Mouse (Mus musculus): Measurements from ENCODE around the gene Snai3. TPM values are rescaled to one million over a fixed set of nuclear protein-coding genes. Genes with fewer than 3 reads are reported as not detected.
A peak's percentile ranks its signal among the peaks of the same experiment; 100 is the strongest.

Gene Snai3
- polyA plus RNA-seq (2014; fragmentation: Nextera tagmentation; extraction: Ambion mirVana): 0.23 and 0.51 TPM in 2 replicates

DNA sequence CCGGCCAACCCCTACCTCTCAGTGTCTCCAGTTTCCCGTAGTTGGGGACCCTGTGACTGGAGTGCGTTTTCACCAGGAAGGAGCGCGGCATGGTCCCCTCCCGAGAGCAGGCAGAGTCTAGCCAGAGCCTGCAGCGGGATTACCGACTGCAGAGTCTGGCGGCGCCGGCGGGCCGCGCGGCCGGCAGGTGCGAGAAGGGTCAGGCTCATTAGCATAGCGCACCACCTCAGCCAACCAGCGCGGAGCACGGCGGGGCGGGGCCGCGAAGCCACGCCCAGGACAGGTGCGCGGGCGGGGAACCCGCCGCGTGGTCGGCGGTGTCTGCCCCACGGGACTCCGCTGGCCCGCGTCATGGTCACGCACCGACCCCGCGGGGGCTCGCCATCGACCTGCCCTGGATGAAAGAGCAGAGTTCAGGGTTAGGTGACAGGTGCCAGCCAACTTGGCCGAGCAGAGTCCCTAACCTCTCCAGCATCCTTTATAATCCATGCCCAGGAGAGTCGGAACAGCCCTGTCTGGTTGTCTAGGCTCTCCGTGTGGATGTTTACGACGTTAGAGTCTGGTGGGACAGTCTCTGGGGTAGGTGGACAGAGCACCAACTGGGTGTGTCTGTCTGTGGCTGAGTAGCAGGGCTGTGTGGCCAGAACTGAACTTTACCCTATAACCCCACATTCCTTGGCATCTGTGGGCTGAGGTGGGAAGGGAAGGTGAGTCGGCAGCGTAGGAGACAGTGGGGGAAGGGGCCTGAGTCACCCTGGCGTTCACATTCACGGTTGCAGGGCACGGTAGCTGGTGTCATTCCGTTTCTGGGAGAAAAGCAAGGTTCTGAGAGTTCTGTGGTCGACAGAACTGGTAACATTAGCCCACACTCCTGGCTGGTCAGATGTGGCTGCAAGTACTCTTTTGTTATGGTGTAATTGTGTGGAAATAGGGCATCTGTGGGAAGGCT, at the start of gene Snai3:
Gene Snai3, minus strand, starts transcription at position 210 of the 949 bp plus-strand sequence.
- Histone ChIP-seq H3K4me2 (replicated peaks; ENCODE audit: low read depth, low read length) (peak within 1 kb of the TSS; percentile 71), H3K27ac (ENCODE audit: low read depth, low read length) (no peak within 1 kb of the TSS), H3K27me3 (ENCODE audit: control insufficient read depth, insufficient read depth, low read length) (peaks cover 30% of the 10 kb centered on the region), H3K36me3 (ENCODE audit: control insufficient read depth, insufficient read depth, low read length) (no peaks in the 10 kb centered on the region; the same call in 1 of the 2 replicates), H3K9me3 (ENCODE audit: control insufficient read depth, low read length) (no peaks in the 10 kb centered on the region), H3K4me3 (ENCODE audit: low read length) (peak within 1 kb of the TSS; percentile 37), H3K9ac (ENCODE audit: low read depth, low read length) (peak within 1 kb of the TSS; percentile 42; the same call in 1 of the 2 replicates), H3K4me1 (ENCODE audit: control insufficient read depth, insufficient read depth, low read length) (peaks cover 9% of the 10 kb centered on the region; the same call in 1 of the 2 replicates)
- 3% methylated on average over 56 of the region's 56 CpGs for WGBS
- ATAC-seq (ENCODE audit: low FRiP score, low TSS enrichment): peak; percentile 87

DNA sequence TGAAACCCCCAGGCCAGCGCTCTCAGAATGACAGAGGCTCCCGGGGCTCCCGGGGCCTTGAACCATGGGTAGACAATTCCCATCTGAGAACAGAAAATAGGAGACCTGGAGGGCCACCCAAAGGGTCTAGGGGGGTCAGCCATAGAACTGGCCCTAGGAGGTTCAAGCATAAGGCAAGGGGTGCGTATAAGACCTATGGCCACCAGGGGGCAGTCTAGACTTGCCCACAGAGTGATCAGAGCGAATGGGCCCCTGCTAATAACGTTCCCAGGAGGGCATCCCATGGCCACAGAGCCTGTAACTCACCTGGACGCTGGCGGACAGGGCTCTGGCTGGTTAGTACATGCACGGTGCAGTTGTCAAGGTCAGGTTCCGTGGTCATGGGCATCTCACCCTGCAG, 40.3 kb upstream of the Snai3 start:
- Histone ChIP-seq H3K4me2 (replicated peaks; ENCODE audit: low read depth, low read length) (no peak overlapping the region), H3K9ac (ENCODE audit: low read depth, low read length) (no peak overlapping the region), H3K4me1 (ENCODE audit: control insufficient read depth, insufficient read depth, low read length) (peaks cover 6% of the 10 kb centered on the region; the same call in 1 of the 2 replicates), H3K27me3 (ENCODE audit: control insufficient read depth, insufficient read depth, low read length) (no peaks in the 10 kb centered on the region), H3K36me3 (ENCODE audit: control insufficient read depth, insufficient read depth, low read length) (peaks cover 44% of the 10 kb centered on the region), H3K27ac (ENCODE audit: low read depth, low read length) (no peak overlapping the region), H3K9me3 (ENCODE audit: control insufficient read depth, low read length) (no peaks in the 10 kb centered on the region), H3K4me3 (ENCODE audit: low read length) (no peak overlapping the region)
- WGBS: 31% methylated on average over 10 of the region's 10 CpGs
- no peak; the same call in 1 of the 2 replicates for ATAC-seq (ENCODE audit: low FRiP score, low TSS enrichment)

DNA sequence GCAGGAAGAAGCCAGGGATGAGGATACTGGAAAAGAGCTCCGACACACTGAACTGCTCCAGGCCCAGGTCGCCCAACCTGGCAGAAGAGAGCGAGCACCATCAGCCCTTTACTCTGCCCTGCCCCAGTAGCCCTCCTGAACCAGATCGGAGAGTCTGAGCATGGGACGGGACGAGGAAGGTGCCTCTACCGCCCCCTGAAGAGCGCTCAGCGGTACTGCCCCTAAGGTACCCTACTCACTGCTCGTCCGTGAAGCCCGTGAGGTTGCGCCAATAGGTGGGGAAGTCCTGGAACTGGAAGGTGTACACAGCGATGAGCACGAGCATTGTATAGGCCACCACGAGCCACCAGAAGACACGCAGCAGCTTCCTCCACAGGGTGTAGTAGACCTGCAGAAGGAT, 37.4 kb upstream of the Snai3 start:
- Histone ChIP-seq H3K4me2 (replicated peaks; ENCODE audit: low read depth, low read length) (no peak overlapping the region), H3K27ac (ENCODE audit: low read depth, low read length) (no peak overlapping the region), H3K36me3 (ENCODE audit: control insufficient read depth, insufficient read depth, low read length) (peaks cover 68% of the 10 kb centered on the region), H3K9me3 (ENCODE audit: control insufficient read depth, low read length) (no peaks in the 10 kb centered on the region), H3K27me3 (ENCODE audit: control insufficient read depth, insufficient read depth, low read length) (no peaks in the 10 kb centered on the region), H3K4me3 (ENCODE audit: low read length) (no peak overlapping the region), H3K9ac (ENCODE audit: low read depth, low read length) (no peak overlapping the region), H3K4me1 (ENCODE audit: control insufficient read depth, insufficient read depth, low read length) (no peaks in the 10 kb centered on the region)
- no peak for ATAC-seq (ENCODE audit: low FRiP score, low TSS enrichment)
- WGBS: 77% methylated on average over 17 of the region's 17 CpGs

DNA sequence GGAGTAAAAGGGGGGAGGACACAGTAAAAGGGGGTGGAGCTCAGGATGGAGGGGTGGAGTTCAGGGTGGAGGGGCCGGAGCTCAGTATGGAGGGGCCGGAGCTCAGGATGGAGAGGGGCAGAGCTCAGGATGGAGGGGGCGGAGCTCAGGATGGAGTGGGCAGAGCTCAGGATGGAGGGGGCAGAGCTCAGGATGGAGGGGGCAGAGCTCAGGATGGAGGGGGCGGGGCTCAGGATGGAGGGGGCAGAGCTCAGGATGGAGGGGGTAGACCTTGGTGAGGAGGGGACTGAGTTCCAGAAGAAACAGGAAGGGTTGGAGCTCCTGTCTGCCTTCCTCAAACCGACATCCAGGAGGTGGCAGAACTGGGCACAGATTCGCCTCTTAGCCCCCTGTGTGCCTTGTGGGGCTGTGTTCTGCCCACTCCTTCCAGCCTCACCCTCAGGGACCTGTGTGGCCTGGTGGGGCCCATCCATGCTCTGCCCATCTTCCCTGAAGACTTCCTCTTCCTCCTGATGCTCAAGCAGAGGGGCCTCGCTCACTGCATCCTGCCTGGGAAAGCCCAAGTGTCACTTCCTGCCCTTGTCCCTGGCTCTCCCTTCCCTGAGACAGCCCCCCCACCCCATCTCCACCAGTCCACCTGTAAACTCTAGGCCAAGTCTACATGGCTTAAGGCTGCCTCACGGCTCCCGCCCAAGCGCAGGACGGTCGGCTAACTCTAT, 36.6 kb upstream of the Snai3 start:
- Histone ChIP-seq H3K4me1 (ENCODE audit: control insufficient read depth, insufficient read depth, low read length) (no peaks in the 10 kb centered on the region), H3K9me3 (ENCODE audit: control insufficient read depth, low read length) (no peaks in the 10 kb centered on the region), H3K9ac (ENCODE audit: low read depth, low read length) (no peak overlapping the region), H3K27me3 (ENCODE audit: control insufficient read depth, insufficient read depth, low read length) (no peaks in the 10 kb centered on the region), H3K27ac (ENCODE audit: low read depth, low read length) (no peak overlapping the region), H3K4me2 (replicated peaks; ENCODE audit: low read depth, low read length) (no peak overlapping the region), H3K36me3 (ENCODE audit: control insufficient read depth, insufficient read depth, low read length) (peaks cover 68% of the 10 kb centered on the region), H3K4me3 (ENCODE audit: low read length) (no peak overlapping the region)
- 85% methylated on average over 11 of the region's 12 CpGs for WGBS
- no peak for ATAC-seq (ENCODE audit: low FRiP score, low TSS enrichment)

DNA sequence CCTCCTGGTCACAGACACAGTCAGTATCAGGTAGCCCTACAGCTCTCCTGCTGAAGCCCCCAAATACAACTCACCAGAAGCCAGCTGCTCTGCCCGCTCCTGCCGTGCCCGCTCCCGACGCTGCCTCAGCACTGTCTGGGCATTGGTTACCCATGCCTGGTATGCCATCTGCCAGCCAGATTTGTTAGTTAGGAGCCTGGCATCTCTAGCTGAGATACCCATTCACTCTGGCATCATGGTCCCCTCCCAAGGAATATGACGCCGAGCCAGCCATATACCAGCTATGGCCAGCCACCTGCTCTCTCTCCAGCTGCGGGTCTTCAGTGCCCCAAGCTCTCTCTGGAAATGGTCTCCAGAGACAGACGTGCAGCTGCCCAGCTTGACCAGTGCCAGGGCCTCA, 27.9 kb upstream of the Snai3 start:
- H3K36me3 ChIP-seq (ENCODE audit: control insufficient read depth, insufficient read depth, low read length): peaks cover 82% of the 10 kb centered on the region
- 97% methylated on average over 9 of the region's 9 CpGs for WGBS

DNA sequence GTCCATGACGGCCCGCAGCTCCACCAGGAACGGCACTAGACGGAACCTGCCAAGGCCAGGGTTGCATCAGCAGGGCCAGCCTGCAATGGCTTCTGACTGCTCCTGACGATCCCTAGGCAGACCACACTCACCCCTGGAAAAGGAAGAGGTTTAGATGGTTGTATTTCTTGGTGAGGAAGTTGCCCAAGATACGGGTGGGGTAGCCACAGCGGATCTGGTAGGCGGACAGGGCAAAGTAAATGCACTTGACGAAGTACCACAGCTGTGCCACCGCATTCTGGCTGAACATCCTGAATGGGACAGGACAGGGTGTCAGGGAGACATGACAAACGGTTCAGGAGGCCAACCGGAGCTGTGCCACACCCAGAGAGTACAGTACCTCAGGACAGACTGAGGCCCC, 24.3 kb upstream of the Snai3 start:
- H3K4me3 ChIP-seq (ENCODE audit: low read length): no peak overlapping the region
- ATAC-seq (ENCODE audit: low FRiP score, low TSS enrichment): no peak
- no peak overlapping the region for H3K4me2 ChIP-seq (replicated peaks; ENCODE audit: low read depth, low read length)
- no peaks in the 10 kb centered on the region for H3K4me1 ChIP-seq (ENCODE audit: control insufficient read depth, insufficient read depth, low read length)
- no peaks in the 10 kb centered on the region for H3K27me3 ChIP-seq (ENCODE audit: control insufficient read depth, insufficient read depth, low read length)
- no peak overlapping the region for H3K9ac ChIP-seq (ENCODE audit: low read depth, low read length)
- no peaks in the 10 kb centered on the region for H3K9me3 ChIP-seq (ENCODE audit: control insufficient read depth, low read length)
- peaks cover 93% of the 10 kb centered on the region for H3K36me3 ChIP-seq (ENCODE audit: control insufficient read depth, insufficient read depth, low read length)
- 88% methylated on average over 12 of the region's 12 CpGs for WGBS
- H3K27ac ChIP-seq (ENCODE audit: low read depth, low read length): no peak overlapping the region

More for the DNA sequence above, 27.9 kb upstream of the Snai3 start:
- no peak for ATAC-seq (ENCODE audit: low FRiP score, low TSS enrichment)
- Histone ChIP-seq H3K4me1 (ENCODE audit: control insufficient read depth, insufficient read depth, low read length) (no peaks in the 10 kb centered on the region), H3K27ac (ENCODE audit: low read depth, low read length) (no peak overlapping the region), H3K4me3 (ENCODE audit: low read length) (no peak overlapping the region), H3K4me2 (replicated peaks; ENCODE audit: low read depth, low read length) (no peak overlapping the region), H3K9me3 (ENCODE audit: control insufficient read depth, low read length) (no peaks in the 10 kb centered on the region), H3K27me3 (ENCODE audit: control insufficient read depth, insufficient read depth, low read length) (no peaks in the 10 kb centered on the region), H3K9ac (ENCODE audit: low read depth, low read length) (no peak overlapping the region)

DNA sequence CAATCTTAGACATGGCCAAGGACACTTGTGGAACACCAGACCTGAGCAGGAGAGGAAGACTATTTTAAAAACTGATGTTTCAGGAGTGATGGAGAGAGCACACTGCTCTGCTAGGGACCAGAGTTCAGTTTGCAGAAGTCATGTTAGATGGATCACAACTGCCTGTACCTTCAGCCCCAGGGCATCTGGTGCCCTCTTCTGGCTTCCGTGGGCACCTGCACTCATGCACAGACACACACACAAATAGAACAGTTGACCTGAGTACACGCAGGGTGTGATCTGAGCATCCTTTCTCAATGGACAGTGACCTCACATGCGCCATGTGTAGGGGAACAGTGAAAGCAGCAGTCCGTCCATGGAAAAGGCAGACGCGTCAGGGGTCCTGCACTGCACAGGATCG, 23.3 kb upstream of the Snai3 start:
- WGBS: 94% methylated on average over 7 of the region's 7 CpGs
- no peak for ATAC-seq (ENCODE audit: low FRiP score, low TSS enrichment)

DNA sequence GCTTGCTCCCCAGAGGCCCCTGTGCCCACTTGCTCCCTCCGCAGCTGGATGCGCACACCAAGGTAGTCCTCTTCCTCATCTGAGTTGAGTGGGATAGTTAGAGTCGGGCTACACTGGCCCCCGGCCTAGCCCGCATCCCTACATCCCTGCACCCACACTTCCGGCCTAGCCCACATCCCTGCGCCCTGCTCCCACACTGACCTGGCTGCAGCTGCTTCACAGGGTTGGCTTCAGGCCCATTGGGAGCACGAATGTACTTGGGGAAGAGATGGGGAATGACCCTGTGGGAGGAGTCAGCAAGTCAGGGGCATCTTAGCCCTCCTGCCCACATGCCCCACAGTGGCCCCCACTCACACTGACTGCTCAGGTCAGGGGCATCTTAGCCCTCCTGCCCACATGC, 21.9 kb upstream of the Snai3 start:
- no peak for ATAC-seq (ENCODE audit: low FRiP score, low TSS enrichment)
- 90% methylated on average over 8 of the region's 8 CpGs for WGBS
- no peak overlapping the region for H3K27ac ChIP-seq (ENCODE audit: low read depth, low read length)

More for the DNA sequence above, 23.3 kb upstream of the Snai3 start:
- Histone ChIP-seq H3K4me2 (replicated peaks; ENCODE audit: low read depth, low read length) (no peak overlapping the region), H3K4me1 (ENCODE audit: control insufficient read depth, insufficient read depth, low read length) (no peaks in the 10 kb centered on the region), H3K36me3 (ENCODE audit: control insufficient read depth, insufficient read depth, low read length) (peaks cover 93% of the 10 kb centered on the region), H3K9ac (ENCODE audit: low read depth, low read length) (no peak overlapping the region), H3K4me3 (ENCODE audit: low read length) (no peak overlapping the region), H3K27me3 (ENCODE audit: control insufficient read depth, insufficient read depth, low read length) (no peaks in the 10 kb centered on the region), H3K27ac (ENCODE audit: low read depth, low read length) (no peak overlapping the region), H3K9me3 (ENCODE audit: control insufficient read depth, low read length) (no peaks in the 10 kb centered on the region)

More for the DNA sequence above, 21.9 kb upstream of the Snai3 start:
- no peak overlapping the region for H3K9ac ChIP-seq (ENCODE audit: low read depth, low read length)
- no peaks in the 10 kb centered on the region for H3K27me3 ChIP-seq (ENCODE audit: control insufficient read depth, insufficient read depth, low read length)
- no peaks in the 10 kb centered on the region for H3K4me1 ChIP-seq (ENCODE audit: control insufficient read depth, insufficient read depth, low read length)
- H3K36me3 ChIP-seq (ENCODE audit: control insufficient read depth, insufficient read depth, low read length): peaks cover 91% of the 10 kb centered on the region
- no peaks in the 10 kb centered on the region for H3K9me3 ChIP-seq (ENCODE audit: control insufficient read depth, low read length)
- no peak overlapping the region for H3K4me2 ChIP-seq (replicated peaks; ENCODE audit: low read depth, low read length)
- H3K4me3 ChIP-seq (ENCODE audit: low read length): no peak overlapping the region
